ENCODE assay signal across 20 mouse cellular contexts in genomic region chr16:47938000-47938399, GRCm38 (mm10).
"Had no signal": no experiment of that assay in that cellular context is flagged by ENCODE, and none has a peak within 500 bp of the region (broad histone marks: within the 10 kb centered on the region; RNA-seq: fewer than 3 reads in every experiment).

No protein-coding gene starts in this region.

- H3K27me3 ChIP-seq: limb, embryonic 12.5 days; limb, embryonic 15.5 days; midbrain, embryonic 12.5 days; midbrain, embryonic 15.5 days; neural tube, embryonic 12.5 days; neural tube, embryonic 15.5 days; stomach, embryonic 15.5 days had no signal

- ATAC-seq: liver, postnatal 0 days; lung, postnatal 0 days; midbrain, embryonic 15.5 days had no signal

- H3K9me3 ChIP-seq: limb, embryonic 12.5 days; limb, embryonic 15.5 days; midbrain, embryonic 12.5 days; midbrain, embryonic 15.5 days; neural tube, embryonic 12.5 days; neural tube, embryonic 15.5 days; stomach, embryonic 15.5 days had no signal

- H3K4me2 ChIP-seq: limb, embryonic 12.5 days; limb, embryonic 15.5 days; liver, embryonic 11.5 days; lung, embryonic 14.5 days; midbrain, embryonic 12.5 days; midbrain, embryonic 15.5 days; neural tube, embryonic 12.5 days; neural tube, embryonic 15.5 days; stomach, embryonic 15.5 days had no signal

- H3K36me3 ChIP-seq: limb, embryonic 12.5 days; limb, embryonic 15.5 days; midbrain, embryonic 12.5 days; midbrain, embryonic 15.5 days; neural tube, embryonic 12.5 days; neural tube, embryonic 15.5 days; stomach, embryonic 15.5 days had no signal

- H3K4me1 ChIP-seq: limb, embryonic 12.5 days; limb, embryonic 15.5 days; midbrain, embryonic 12.5 days; midbrain, embryonic 15.5 days; neural tube, embryonic 12.5 days; neural tube, embryonic 15.5 days; stomach, embryonic 15.5 days had no signal

- H3K9ac ChIP-seq: limb, embryonic 12.5 days; limb, embryonic 15.5 days; liver, embryonic 14.5 days; liver, postnatal 0 days; lung, embryonic 14.5 days; midbrain, embryonic 12.5 days; midbrain, embryonic 15.5 days; neural tube, embryonic 12.5 days; neural tube, embryonic 15.5 days; stomach, embryonic 15.5 days had no signal

- DNase-seq: kidney, postnatal 14 days; kidney, postnatal 4 days; left cerebral cortex, postnatal 4 days; liver, postnatal 0 days; lung, embryonic 14.5 days; retina, postnatal 1 day; right cerebral cortex, postnatal 25 days; spleen, adult 18-20 months; thymus, postnatal 25 days had no signal

- H3K27ac ChIP-seq: limb, embryonic 12.5 days; limb, embryonic 15.5 days; liver, embryonic 14.5 days; macrophage; midbrain, embryonic 12.5 days; midbrain, embryonic 15.5 days; neural tube, embryonic 12.5 days; neural tube, embryonic 15.5 days; stomach, embryonic 15.5 days had no signal

- H3K4me3 ChIP-seq: limb, embryonic 12.5 days; limb, embryonic 15.5 days; midbrain, embryonic 12.5 days; midbrain, embryonic 15.5 days; neural tube, embryonic 12.5 days; neural tube, embryonic 15.5 days; stomach, embryonic 15.5 days had no signal
